ENCODE assay signal across 21 mouse cellular contexts in the genomic region with DNA sequence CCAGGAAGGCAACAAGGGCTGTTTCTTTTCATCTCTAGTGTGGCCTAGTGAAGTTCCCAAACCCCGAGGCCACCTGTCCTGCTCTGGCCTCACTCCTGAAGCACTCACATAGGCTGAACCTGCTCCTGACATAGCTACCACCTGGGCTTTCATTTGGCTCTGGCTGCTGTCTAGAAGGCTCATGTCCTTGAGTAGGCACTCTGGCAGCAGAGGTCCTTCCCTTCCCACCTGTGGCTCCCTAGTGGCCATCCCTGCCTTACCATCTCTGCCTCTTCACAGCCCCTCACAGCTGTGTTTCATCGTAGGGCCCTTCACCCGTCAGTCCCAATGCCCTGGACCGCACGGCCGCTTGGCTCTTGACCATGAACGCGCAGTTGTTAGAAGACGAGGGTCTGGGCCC.
"Had no signal": no experiment of that assay in that cellular context is flagged by ENCODE, and none has a peak within 500 bp of the region (broad histone marks: within the 10 kb centered on the region; RNA-seq: fewer than 3 reads in every experiment).

No protein-coding gene starts in this region.

- H3K27me3 ChIP-seq: heart, embryonic 13.5 days; heart, embryonic 15.5 days; kidney, embryonic 15.5 days; limb, embryonic 13.5 days; limb, embryonic 15.5 days; liver, embryonic 12.5 days had no signal

- DNase-seq: heart, postnatal 14 days; heart, postnatal 36 days; kidney, adult 11 months; kidney, adult 2 months; kidney, adult 9 months; kidney, postnatal 14 days; kidney, postnatal 36 days; layer of hippocampus, adult 9-11 months; lung, adult 18-20 months had no signal

- H3K9me3 ChIP-seq: heart, embryonic 13.5 days; heart, embryonic 15.5 days; kidney, embryonic 15.5 days; limb, embryonic 13.5 days; limb, embryonic 15.5 days; liver, embryonic 12.5 days had no signal

- ATAC-seq: intestine, embryonic 16.5 days; liver, embryonic 12.5 days had no signal

- H3K27ac ChIP-seq: heart, adult 2 months; heart, embryonic 13.5 days; heart, embryonic 15.5 days; hindbrain, embryonic 14.5 days; kidney, embryonic 15.5 days; kidney, postnatal 0 days; limb, embryonic 13.5 days; limb, embryonic 15.5 days; liver, embryonic 12.5 days; liver, embryonic 14.5 days had no signal

- H3K9ac ChIP-seq: heart, embryonic 13.5 days; heart, embryonic 15.5 days; hindbrain, embryonic 14.5 days; kidney, embryonic 15.5 days; limb, embryonic 13.5 days; limb, embryonic 15.5 days; liver, embryonic 12.5 days; liver, embryonic 14.5 days had no signal

- H3K4me1 ChIP-seq: kidney, embryonic 15.5 days; limb, embryonic 13.5 days; limb, embryonic 15.5 days had no signal

- H3K4me3 ChIP-seq: heart, adult 2 months; heart, embryonic 13.5 days; heart, embryonic 15.5 days; kidney, embryonic 15.5 days; limb, embryonic 13.5 days; limb, embryonic 15.5 days; liver, embryonic 12.5 days had no signal

- H3K4me2 ChIP-seq: heart, embryonic 11.5 days; heart, embryonic 13.5 days; heart, embryonic 15.5 days; hindbrain, embryonic 14.5 days; kidney, embryonic 15.5 days; limb, embryonic 13.5 days; limb, embryonic 15.5 days; liver, embryonic 12.5 days had no signal
